Comparison of ENCODE assay signal across 8 mouse cellular contexts in the genomic region with DNA sequence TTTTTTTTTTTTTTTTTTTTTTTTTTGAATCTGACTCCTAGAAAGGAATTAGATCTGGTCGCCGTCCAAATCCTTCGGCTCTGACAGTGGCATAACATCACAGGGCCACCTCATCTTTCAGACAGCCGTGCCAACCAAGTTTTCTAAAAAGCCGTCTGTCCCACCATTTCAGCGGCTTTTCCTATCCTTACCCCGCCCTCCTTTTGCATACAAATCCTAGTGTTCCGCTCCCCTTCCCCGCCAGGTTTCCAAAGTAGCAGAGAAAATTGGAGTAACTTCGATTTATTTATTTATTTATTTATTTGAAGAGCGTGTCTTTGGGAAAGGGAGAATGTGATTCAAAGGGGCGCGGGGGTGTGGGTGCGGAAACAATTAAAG. TPM values are rescaled to one million over a fixed set of nuclear protein-coding genes. Genes with fewer than 3 reads are reported as not detected.
DNase-seq lines count a peak whose midpoint lies in the region; ATAC-seq and TF ChIP-seq lines count a peak whose summit lies in the region.

No protein-coding gene starts in this region.

- H3K9ac ChIP-seq in lung, embryonic 15.5 days = no peak overlapping the region
- peak overlapping the region; percentile 96; the same call in 1 of the 2 replicates for H3K9ac ChIP-seq in embryonic facial prominence, embryonic 14.5 days (ENCODE audit: low read depth, low read length)
- H3K9ac ChIP-seq in hindbrain, postnatal 0 days (replicated peaks; ENCODE audit: low read length) = peak overlapping the region; percentile 91; the same call in 1 of the 2 replicates
- peak overlapping the region; percentile 99; the same call in 1 of the 2 replicates for H3K9ac ChIP-seq in neural tube, embryonic 12.5 days

- H3K4me1 ChIP-seq in lung, embryonic 15.5 days = peaks cover 39% of the 10 kb centered on the region
- peaks cover 7% of the 10 kb centered on the region for H3K4me1 ChIP-seq in embryonic facial prominence, embryonic 14.5 days (ENCODE audit: control insufficient read depth, insufficient read depth, low read length)
- H3K4me1 ChIP-seq in hindbrain, postnatal 0 days (ENCODE audit: insufficient read depth, low read length) = no peaks in the 10 kb centered on the region
- H3K4me1 ChIP-seq in neural tube, embryonic 12.5 days = peaks cover 13% of the 10 kb centered on the region

- H3K27ac ChIP-seq in lung, embryonic 15.5 days = no peak overlapping the region
- peak overlapping the region; percentile 97 for H3K27ac ChIP-seq in embryonic facial prominence, embryonic 14.5 days (replicated peaks; ENCODE audit: low read depth, low read length)
- peak overlapping the region; percentile 95; the same call in 1 of the 2 replicates for H3K27ac ChIP-seq in hindbrain, postnatal 0 days
- H3K27ac ChIP-seq in neural tube, embryonic 12.5 days = peak overlapping the region; percentile 99; the same call in 1 of the 2 replicates

- peak overlapping the region; percentile 100 for H3K4me2 ChIP-seq in lung, embryonic 15.5 days
- peak overlapping the region; percentile 95 for H3K4me2 ChIP-seq in embryonic facial prominence, embryonic 14.5 days (ENCODE audit: low read depth, low read length)
- H3K4me2 ChIP-seq in hindbrain, postnatal 0 days (ENCODE audit: low read depth, low read length) = peak overlapping the region; percentile 97
- H3K4me2 ChIP-seq in neural tube, embryonic 12.5 days (replicated peaks) = peak overlapping the region; percentile 90

- DNase-seq in lung, postnatal 36 days = no peak
- DNase-seq in embryonic facial prominence, embryonic 14.5 days (ENCODE audit: low spot score) = peak; percentile 72
- DNase-seq in hindbrain, postnatal 0 days (ENCODE audit: low spot score) = peak; percentile 36
- no peak for DNase-seq in gastrocnemius, adult 18-20 months (ENCODE audit: low spot score)
- no peak for DNase-seq in layer of hippocampus, adult 18-20 months (ENCODE audit: low spot score in 2 of 2)

- peak overlapping the region; percentile 95 for H3K4me3 ChIP-seq in lung, embryonic 15.5 days
- peak overlapping the region; percentile 87 for H3K4me3 ChIP-seq in embryonic facial prominence, embryonic 14.5 days (ENCODE audit: low read depth, low read length)
- H3K4me3 ChIP-seq in hindbrain, postnatal 0 days (ENCODE audit: low read length) = peak overlapping the region; percentile 92
- peak overlapping the region; percentile 87 for H3K4me3 ChIP-seq in neural tube, embryonic 12.5 days

- ATAC-seq in lung, embryonic 15.5 days (ENCODE audit: borderline replicate concordance, extremely low read depth, low FRiP score, low TSS enrichment) = no peak
- no peak for ATAC-seq in embryonic facial prominence, embryonic 14.5 days (ENCODE audit: low read depth)
- no peak for ATAC-seq in hindbrain, postnatal 0 days
- ATAC-seq in neural tube, embryonic 12.5 days (ENCODE audit: low FRiP score, low read depth) = no peak
- no peak for ATAC-seq in granulocyte monocyte progenitor cell, adult 5-6 weeks (replicated peaks; ENCODE audit: poor library complexity, severe bottlenecking)

- H3K36me3 ChIP-seq in lung, embryonic 15.5 days = no peaks in the 10 kb centered on the region
- no peaks in the 10 kb centered on the region for H3K36me3 ChIP-seq in embryonic facial prominence, embryonic 14.5 days (ENCODE audit: control insufficient read depth, insufficient read depth, low read length)
- no peaks in the 10 kb centered on the region for H3K36me3 ChIP-seq in hindbrain, postnatal 0 days (ENCODE audit: insufficient read depth, low read length)
- no peaks in the 10 kb centered on the region for H3K36me3 ChIP-seq in neural tube, embryonic 12.5 days

- TF ChIP-seq CTCF in hindbrain, postnatal 0 days (IDR thresholded peaks at IDR 0.05; ENCODE audit: low read depth) = no peak

- H3K27me3 ChIP-seq in lung, embryonic 15.5 days = no peaks in the 10 kb centered on the region
- H3K27me3 ChIP-seq in embryonic facial prominence, embryonic 14.5 days (replicated peaks; ENCODE audit: control insufficient read depth, insufficient read depth, low read length) = 0 out of 2 replicates have a peak, but pooled peaks cover 3% of the 10 kb centered on the region
- no peaks in the 10 kb centered on the region for H3K27me3 ChIP-seq in hindbrain, postnatal 0 days (ENCODE audit: insufficient read depth, low read length)
- no peaks in the 10 kb centered on the region for H3K27me3 ChIP-seq in neural tube, embryonic 12.5 days (replicated peaks)

- no peaks in the 10 kb centered on the region for H3K9me3 ChIP-seq in lung, embryonic 15.5 days
- no peaks in the 10 kb centered on the region for H3K9me3 ChIP-seq in embryonic facial prominence, embryonic 14.5 days (ENCODE audit: control insufficient read depth, low read length)
- H3K9me3 ChIP-seq in hindbrain, postnatal 0 days (ENCODE audit: low read length) = no peaks in the 10 kb centered on the region
- no peaks in the 10 kb centered on the region for H3K9me3 ChIP-seq in neural tube, embryonic 12.5 days

- WGBS in lung, embryonic 15.5 days = 3% methylated on average over 14 of the region's 14 CpGs
- under 1% methylated on average over 14 of the region's 14 CpGs for WGBS in embryonic facial prominence, embryonic 14.5 days
- WGBS in hindbrain, postnatal 0 days = 4% methylated on average over 14 of the region's 14 CpGs
- WGBS in neural tube, embryonic 12.5 days = 2% methylated on average over 14 of the region's 14 CpGs

RNA-seq across cellular contexts. Expression of gene Mpped2, which starts 0.7 kb away (rescaled TPM):
- 27.2 and 30.6 TPM in 2 replicates for polyA plus RNA-seq in lung, embryonic 15.5 days (2015; fragmentation: Nextera tagmentation; extraction: Ambion mirVana)
- polyA plus RNA-seq in embryonic facial prominence, embryonic 14.5 days (2014; fragmentation: Nextera tagmentation; extraction: Ambion mirVana) = 52.5 and 63.5 TPM in 2 replicates
- total RNA-seq in hindbrain, postnatal 0 days (2014; rRNA removed) = 39.1 and 50.7 TPM in 2 replicates
- polyA plus RNA-seq in hindbrain, postnatal 0 days (2015; fragmentation: Nextera tagmentation; extraction: Ambion mirVana) = 74.1 and 80.0 TPM in 2 replicates
- polyA plus RNA-seq in neural tube, embryonic 12.5 days (2016; fragmentation: Nextera tagmentation; extraction: Ambion mirVana) = 144 and 147 TPM in 2 replicates
- total RNA-seq in gastrocnemius, adult 18-20 months (2021) = 1 to 10 TPM; 4.6 to 7.4 TPM
- total RNA-seq in layer of hippocampus, adult 18-20 months (2021) = 10 to 100 TPM; 40.4 to 41.7 TPM
- 0.62 TPM in 1 of 2 replicates, not detected in the other for total RNA-seq in granulocyte monocyte progenitor cell, adult 5-6 weeks (2014; fragmentation: Nextera tagmentation)
- not detected in 2 replicates for total RNA-seq in granulocyte monocyte progenitor cell, adult 5-6 weeks (2017)

Comparison
In these comparisons a context has a peak if more than half of its experiments do, and no peak if none do; other contexts are left out.
1. DNase-seq: peak in embryonic facial prominence, embryonic 14.5 days (single experiment) and hindbrain, postnatal 0 days (single experiment); none in lung, postnatal 36 days (single experiment), gastrocnemius, adult 18-20 months (single experiment) and layer of hippocampus, adult 18-20 months (0 of 2).
2. Peak in every context shown above with its lines, with median percentiles within 50 percentile points of each other: H3K4me2 ChIP-seq and H3K4me3 ChIP-seq.